Mouse (Mus musculus): ENCODE measurements around the gene Sh3gl2. TPM values are rescaled to one million over a fixed set of nuclear protein-coding genes. Genes with fewer than 3 reads are reported as not detected.

Gene Sh3gl2
- polyA plus RNA-seq, 1 experiment from 2014 or later: 19.6 TPM

- Histone ChIP-seq H3K27ac (ENCODE audit: low read length) (no peak overlapping the region), H3K4me2 (replicated peaks; ENCODE audit: low read depth, low read length) (no peak overlapping the region), H3K4me3 (ENCODE audit: low read length) (no peak overlapping the region), H3K9ac (replicated peaks; ENCODE audit: low read length) (no peak overlapping the region), H3K27me3 (ENCODE audit: insufficient read depth, low read length) (no peaks in the 10 kb centered on the region), H3K4me1 (ENCODE audit: insufficient read depth, low read length) (no peaks in the 10 kb centered on the region), H3K36me3 (ENCODE audit: insufficient read depth, low read length) (no peaks in the 10 kb centered on the region), H3K9me3 (ENCODE audit: low read length) (no peaks in the 10 kb centered on the region)
- WGBS: 85% methylated on average over 5 of the region's 5 CpGs
- ATAC-seq (ENCODE audit: low FRiP score, low TSS enrichment): no peak
Measured at GRCm38 (mm10) chr4:85385241-85385640, 180.3 kb downstream of the Sh3gl2 start.

DNA sequence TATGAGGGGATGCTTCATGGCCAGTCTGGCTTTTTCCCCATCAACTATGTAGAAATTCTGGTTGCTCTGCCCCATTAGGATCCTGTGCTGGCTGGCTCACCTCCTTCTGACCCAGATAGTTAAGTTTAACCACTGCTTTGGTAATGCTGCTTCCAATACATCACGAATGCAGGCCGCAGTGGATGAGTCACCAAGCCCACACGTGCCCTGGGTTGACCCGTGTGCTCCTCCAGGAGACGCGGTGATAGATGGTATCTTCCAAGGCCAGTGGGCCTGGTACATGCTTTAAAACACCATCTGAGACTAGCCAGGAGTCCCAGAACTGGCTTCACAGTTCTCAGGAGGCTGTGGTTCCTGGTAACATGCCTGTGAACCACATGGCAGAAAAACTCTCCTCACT lies 182.8 kb downstream of the Sh3gl2 start:
- Histone ChIP-seq H3K9me3 (ENCODE audit: low read length) (no peaks in the 10 kb centered on the region), H3K4me1 (ENCODE audit: insufficient read depth, low read length) (no peaks in the 10 kb centered on the region), H3K36me3 (ENCODE audit: insufficient read depth, low read length) (no peaks in the 10 kb centered on the region), H3K4me2 (replicated peaks; ENCODE audit: low read depth, low read length) (no peak overlapping the region), H3K27me3 (ENCODE audit: insufficient read depth, low read length) (no peaks in the 10 kb centered on the region), H3K4me3 (ENCODE audit: low read length) (no peak overlapping the region), H3K27ac (ENCODE audit: low read length) (no peak overlapping the region), H3K9ac (replicated peaks; ENCODE audit: low read length) (no peak overlapping the region)
- ATAC-seq (ENCODE audit: low FRiP score, low TSS enrichment): no peak
- WGBS: 93% methylated on average over 6 of the region's 6 CpGs

GRCm38 (mm10) chr4:85391795-85392194 lies 186.9 kb downstream of the Sh3gl2 start:
- no peak for ATAC-seq (ENCODE audit: low FRiP score, low TSS enrichment)
- no peak overlapping the region for H3K4me3 ChIP-seq (ENCODE audit: low read length)
- H3K4me1 ChIP-seq (ENCODE audit: insufficient read depth, low read length): no peaks in the 10 kb centered on the region
- H3K27ac ChIP-seq (ENCODE audit: low read length): no peak overlapping the region
- H3K4me2 ChIP-seq (replicated peaks; ENCODE audit: low read depth, low read length): no peak overlapping the region
- no peaks in the 10 kb centered on the region for H3K9me3 ChIP-seq (ENCODE audit: low read length)
- no peaks in the 10 kb centered on the region for H3K36me3 ChIP-seq (ENCODE audit: insufficient read depth, low read length)
- H3K9ac ChIP-seq (replicated peaks; ENCODE audit: low read length): no peak overlapping the region
- 21% methylated on average over 1 of the region's 1 CpGs for WGBS
- H3K27me3 ChIP-seq (ENCODE audit: insufficient read depth, low read length): no peaks in the 10 kb centered on the region

GRCm38 (mm10) chr4:85398765-85399164 lies 193.8 kb downstream of the Sh3gl2 start:
- Histone ChIP-seq H3K27me3 (ENCODE audit: insufficient read depth, low read length) (no peaks in the 10 kb centered on the region), H3K4me1 (ENCODE audit: insufficient read depth, low read length) (0 out of 2 replicates have a peak, but pooled peaks cover 4% of the 10 kb centered on the region), H3K9me3 (ENCODE audit: low read length) (no peaks in the 10 kb centered on the region), H3K9ac (replicated peaks; ENCODE audit: low read length) (no peak overlapping the region), H3K27ac (ENCODE audit: low read length) (no peak overlapping the region), H3K36me3 (ENCODE audit: insufficient read depth, low read length) (no peaks in the 10 kb centered on the region), H3K4me3 (ENCODE audit: low read length) (no peak overlapping the region), H3K4me2 (replicated peaks; ENCODE audit: low read depth, low read length) (no peak overlapping the region)
- ATAC-seq (ENCODE audit: low FRiP score, low TSS enrichment): peak; percentile 51; the same call in 1 of the 2 replicates
- 57% methylated on average over 8 of the region's 8 CpGs for WGBS

DNA sequence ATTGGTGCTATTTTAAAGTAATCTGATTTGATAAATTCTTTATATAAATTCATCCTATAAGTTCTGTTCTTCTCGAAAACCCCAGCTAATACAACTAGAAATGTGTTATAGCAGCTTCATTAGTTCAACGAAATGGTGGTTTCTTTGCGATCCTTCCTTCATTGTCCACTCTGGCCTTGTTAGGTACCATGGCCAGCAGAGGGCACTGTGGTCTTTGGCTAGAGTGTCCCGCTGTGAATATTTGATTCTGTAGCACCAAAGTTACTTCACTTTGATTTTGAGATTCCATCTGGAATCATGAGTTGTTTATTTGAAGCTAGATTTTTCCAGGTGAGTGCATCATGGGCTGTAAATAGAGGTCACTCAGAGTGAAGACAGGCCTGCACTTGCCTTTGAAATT lies 197.9 kb downstream of the Sh3gl2 start:
- Histone ChIP-seq H3K4me2 (replicated peaks; ENCODE audit: low read depth, low read length) (no peak overlapping the region), H3K27me3 (ENCODE audit: insufficient read depth, low read length) (no peaks in the 10 kb centered on the region), H3K36me3 (ENCODE audit: insufficient read depth, low read length) (no peaks in the 10 kb centered on the region), H3K9ac (replicated peaks; ENCODE audit: low read length) (no peak overlapping the region), H3K27ac (ENCODE audit: low read length) (no peak overlapping the region), H3K4me1 (ENCODE audit: insufficient read depth, low read length) (0 out of 2 replicates have a peak, but pooled peaks cover 4% of the 10 kb centered on the region), H3K4me3 (ENCODE audit: low read length) (no peak overlapping the region), H3K9me3 (ENCODE audit: low read length) (no peaks in the 10 kb centered on the region)
- WGBS: 30% methylated on average over 4 of the region's 4 CpGs
- ATAC-seq (ENCODE audit: low FRiP score, low TSS enrichment): 0 out of 2 replicates have a peak, but pooled peaks have one; percentile 49

GRCm38 (mm10) chr4:85404424-85405194 lies 199.7 kb downstream of the Sh3gl2 start:
- no peak overlapping the region for H3K9ac ChIP-seq (replicated peaks; ENCODE audit: low read length)
- peak; percentile 54; the same call in 1 of the 2 replicates for ATAC-seq (ENCODE audit: low FRiP score, low TSS enrichment)
- WGBS: 39% methylated on average over 10 of the region's 10 CpGs
- H3K4me2 ChIP-seq (replicated peaks; ENCODE audit: low read depth, low read length): no peak overlapping the region
- no peaks in the 10 kb centered on the region for H3K27me3 ChIP-seq (ENCODE audit: insufficient read depth, low read length)
- no peaks in the 10 kb centered on the region for H3K4me1 ChIP-seq (ENCODE audit: insufficient read depth, low read length)
- H3K36me3 ChIP-seq (ENCODE audit: insufficient read depth, low read length): no peaks in the 10 kb centered on the region
- H3K27ac ChIP-seq (ENCODE audit: low read length): no peak overlapping the region
- H3K9me3 ChIP-seq (ENCODE audit: low read length): no peaks in the 10 kb centered on the region
- H3K4me3 ChIP-seq (ENCODE audit: low read length): no peak overlapping the region

- no peak for ATAC-seq (ENCODE audit: low FRiP score, low TSS enrichment)
- no peak overlapping the region for H3K9ac ChIP-seq (replicated peaks; ENCODE audit: low read length)
- no peaks in the 10 kb centered on the region for H3K9me3 ChIP-seq (ENCODE audit: low read length)
- no peaks in the 10 kb centered on the region for H3K4me1 ChIP-seq (ENCODE audit: insufficient read depth, low read length)
- H3K4me2 ChIP-seq (replicated peaks; ENCODE audit: low read depth, low read length): no peak overlapping the region
- H3K27me3 ChIP-seq (ENCODE audit: insufficient read depth, low read length): no peaks in the 10 kb centered on the region
- 75% methylated on average over 7 of the region's 7 CpGs for WGBS
- H3K4me3 ChIP-seq (ENCODE audit: low read length): no peak overlapping the region
- no peaks in the 10 kb centered on the region for H3K36me3 ChIP-seq (ENCODE audit: insufficient read depth, low read length)
- H3K27ac ChIP-seq (ENCODE audit: low read length): no peak overlapping the region
Measured at GRCm38 (mm10) chr4:85405276-85405675, 200.3 kb downstream of the Sh3gl2 start.

DNA sequence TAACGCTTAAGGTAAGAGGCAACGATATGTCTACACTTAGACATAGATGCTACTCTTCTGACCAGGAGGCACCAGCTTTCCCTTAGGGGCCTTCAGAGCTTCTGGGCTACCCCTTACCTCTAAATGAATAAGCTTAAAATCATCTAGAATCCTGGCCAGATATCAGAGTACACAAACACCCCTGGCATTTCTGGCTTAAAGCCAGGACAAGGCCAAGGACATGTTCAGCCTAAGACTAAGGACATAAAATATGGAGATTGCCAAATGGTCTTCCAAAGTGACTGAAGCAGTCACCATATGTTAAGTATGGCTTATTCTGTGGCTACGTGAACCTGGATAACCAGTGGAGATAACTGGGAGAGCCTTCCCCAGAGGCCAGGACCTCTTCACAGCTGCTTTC lies 211.5 kb downstream of the Sh3gl2 start:
- Histone ChIP-seq H3K9me3 (ENCODE audit: low read length) (no peaks in the 10 kb centered on the region), H3K27me3 (ENCODE audit: insufficient read depth, low read length) (no peaks in the 10 kb centered on the region), H3K4me1 (ENCODE audit: insufficient read depth, low read length) (no peaks in the 10 kb centered on the region), H3K4me2 (replicated peaks; ENCODE audit: low read depth, low read length) (no peak overlapping the region), H3K27ac (ENCODE audit: low read length) (no peak overlapping the region), H3K9ac (replicated peaks; ENCODE audit: low read length) (no peak overlapping the region), H3K36me3 (ENCODE audit: insufficient read depth, low read length) (no peaks in the 10 kb centered on the region), H3K4me3 (ENCODE audit: low read length) (no peak overlapping the region)
- no peak for ATAC-seq (ENCODE audit: low FRiP score, low TSS enrichment)
- WGBS: 92% methylated on average over 3 of the region's 3 CpGs

GRCm38 (mm10) chr4:85420429-85420828 lies 215.5 kb downstream of the Sh3gl2 start:
- H3K4me2 ChIP-seq (replicated peaks; ENCODE audit: low read depth, low read length): no peak overlapping the region
- H3K9me3 ChIP-seq (ENCODE audit: low read length): no peaks in the 10 kb centered on the region
- no peak overlapping the region for H3K4me3 ChIP-seq (ENCODE audit: low read length)
- no peaks in the 10 kb centered on the region for H3K4me1 ChIP-seq (ENCODE audit: insufficient read depth, low read length)
- 83% methylated on average over 6 of the region's 6 CpGs for WGBS
- H3K27ac ChIP-seq (ENCODE audit: low read length): no peak overlapping the region
- ATAC-seq (ENCODE audit: low FRiP score, low TSS enrichment): no peak
- no peak overlapping the region for H3K9ac ChIP-seq (replicated peaks; ENCODE audit: low read length)
- no peaks in the 10 kb centered on the region for H3K36me3 ChIP-seq (ENCODE audit: insufficient read depth, low read length)
- no peaks in the 10 kb centered on the region for H3K27me3 ChIP-seq (ENCODE audit: insufficient read depth, low read length)

DNA sequence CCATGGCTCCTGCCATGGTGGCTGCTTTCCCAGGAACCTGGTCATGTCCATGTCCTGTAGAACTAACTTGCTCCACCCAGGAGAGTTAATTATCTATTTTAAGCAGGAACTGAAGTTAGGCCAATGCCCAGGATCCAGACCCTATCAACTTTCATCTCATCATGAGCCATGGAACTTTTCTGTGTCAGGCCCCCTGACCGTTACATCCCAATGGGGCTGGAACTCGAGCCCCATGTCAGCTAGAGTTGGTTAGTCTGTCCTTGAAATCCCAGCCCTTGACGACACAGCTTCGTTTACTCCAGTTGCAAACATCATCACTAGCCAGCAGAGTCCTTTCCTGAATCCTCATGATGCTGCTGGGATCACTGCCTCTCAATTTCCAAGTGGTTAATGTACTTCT lies 221.3 kb downstream of the Sh3gl2 start:
- 70% methylated on average over 4 of the region's 4 CpGs for WGBS
- no peak for ATAC-seq (ENCODE audit: low FRiP score, low TSS enrichment)
- no peaks in the 10 kb centered on the region for H3K4me1 ChIP-seq (ENCODE audit: insufficient read depth, low read length)

More for the DNA sequence above, 221.3 kb downstream of the Sh3gl2 start:
- no peak overlapping the region for H3K4me2 ChIP-seq (replicated peaks; ENCODE audit: low read depth, low read length)
- no peak overlapping the region for H3K9ac ChIP-seq (replicated peaks; ENCODE audit: low read length)
- H3K36me3 ChIP-seq (ENCODE audit: insufficient read depth, low read length): no peaks in the 10 kb centered on the region
- no peaks in the 10 kb centered on the region for H3K9me3 ChIP-seq (ENCODE audit: low read length)
- no peaks in the 10 kb centered on the region for H3K27me3 ChIP-seq (ENCODE audit: insufficient read depth, low read length)
- H3K27ac ChIP-seq (ENCODE audit: low read length): no peak overlapping the region
- no peak overlapping the region for H3K4me3 ChIP-seq (ENCODE audit: low read length)
